Mouse (Mus musculus): Measurements from ENCODE around the gene Park7. TPM values are rescaled to one million over a fixed set of nuclear protein-coding genes. Genes with fewer than 3 reads are reported as not detected.
A peak's percentile ranks its signal among the peaks of the same experiment; 100 is the strongest.

The Park7 gene
- polyA plus RNA-seq (2016; fragmentation: Nextera tagmentation; extraction: Ambion mirVana): 449 and 453 TPM in 2 replicates

DNA sequence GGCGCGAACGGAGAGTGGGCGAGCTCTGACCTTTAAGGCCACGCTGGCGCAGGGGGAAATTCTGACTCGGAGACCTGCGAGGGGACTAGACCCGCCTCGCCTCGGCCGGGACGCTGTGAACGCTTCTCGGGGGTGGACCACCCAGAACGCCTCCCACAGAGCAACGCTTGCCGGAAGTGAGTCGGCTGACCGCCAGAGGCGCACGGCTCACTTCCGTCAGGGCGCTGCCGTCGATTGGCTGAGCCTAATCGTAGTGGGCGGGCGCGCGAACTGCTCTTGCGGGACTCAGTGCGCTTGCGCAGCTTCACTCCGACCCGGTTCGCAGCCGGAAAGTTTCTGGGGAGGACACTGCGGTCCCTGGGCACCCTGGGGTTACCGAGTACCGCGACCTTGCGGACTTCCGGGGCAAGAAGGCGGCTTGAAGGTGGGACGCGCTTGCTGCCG, at the start of gene Park7, which contains the start of gene Tnfrsf9:
Park7 (minus strand) TSS at position 148 of the 444 bp plus-strand sequence.
Tnfrsf9 (plus strand) TSS at position 273 of the 444 bp plus-strand sequence.
- Histone ChIP-seq H3K4me3 (peak within 1 kb of the TSS; percentile 75), H3K27ac (peak within 1 kb of the TSS; percentile 94), H3K27me3 (ENCODE audit: insufficient read depth, poor library complexity, severe bottlenecking) (no peaks in the 10 kb centered on the region), H3K4me1 (replicated peaks) (peaks cover 34% of the 10 kb centered on the region), H3K9me3 (no peaks in the 10 kb centered on the region), H3K36me3 (no peaks in the 10 kb centered on the region)
- under 1% methylated on average over 48 of the region's 48 CpGs for WGBS
- peak; percentile 96 for DNase-seq (ENCODE audit: low spot score)

- Histone ChIP-seq H3K4me3 (no peak overlapping the region), H3K36me3 (no peaks in the 10 kb centered on the region), H3K9me3 (no peaks in the 10 kb centered on the region), H3K27ac (no peak overlapping the region), H3K4me1 (replicated peaks) (peaks cover 4% of the 10 kb centered on the region; the same call in 1 of the 2 replicates), H3K27me3 (ENCODE audit: insufficient read depth, poor library complexity, severe bottlenecking) (no peaks in the 10 kb centered on the region)
- DNase-seq (ENCODE audit: low spot score): no peak
- WGBS: 72% methylated on average over 2 of the region's 2 CpGs
Measured at GRCm38 (mm10) chr4:150963711-150964110, 49.5 kb upstream of the Park7 start.

DNA sequence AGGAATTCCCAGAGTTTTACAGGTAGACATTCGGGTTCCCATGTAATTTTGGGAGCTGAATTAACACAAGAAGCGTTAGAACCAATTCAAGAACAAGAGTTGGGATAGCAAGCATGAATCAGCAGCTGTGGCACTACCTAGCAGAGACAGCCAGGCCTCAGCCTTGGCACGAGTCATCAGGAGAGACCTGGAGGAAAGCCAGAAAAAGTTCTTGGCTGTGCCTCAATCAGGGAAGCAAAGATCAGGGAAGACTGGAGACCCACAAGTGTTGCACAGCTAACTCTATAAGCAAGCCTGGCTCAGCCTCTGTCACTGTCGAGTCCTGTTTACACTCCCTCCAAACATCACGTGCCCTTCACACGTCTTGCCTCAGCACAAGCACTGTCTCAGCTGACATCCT, 48.0 kb upstream of the Park7 start:
- Histone ChIP-seq H3K9me3 (no peaks in the 10 kb centered on the region), H3K27ac (no peak overlapping the region), H3K27me3 (ENCODE audit: insufficient read depth, poor library complexity, severe bottlenecking) (no peaks in the 10 kb centered on the region), H3K4me3 (no peak overlapping the region), H3K4me1 (replicated peaks) (peaks cover 4% of the 10 kb centered on the region; the same call in 1 of the 2 replicates), H3K36me3 (no peaks in the 10 kb centered on the region)
- DNase-seq (ENCODE audit: low spot score): no peak
- WGBS: 78% methylated on average over 6 of the region's 6 CpGs

DNA sequence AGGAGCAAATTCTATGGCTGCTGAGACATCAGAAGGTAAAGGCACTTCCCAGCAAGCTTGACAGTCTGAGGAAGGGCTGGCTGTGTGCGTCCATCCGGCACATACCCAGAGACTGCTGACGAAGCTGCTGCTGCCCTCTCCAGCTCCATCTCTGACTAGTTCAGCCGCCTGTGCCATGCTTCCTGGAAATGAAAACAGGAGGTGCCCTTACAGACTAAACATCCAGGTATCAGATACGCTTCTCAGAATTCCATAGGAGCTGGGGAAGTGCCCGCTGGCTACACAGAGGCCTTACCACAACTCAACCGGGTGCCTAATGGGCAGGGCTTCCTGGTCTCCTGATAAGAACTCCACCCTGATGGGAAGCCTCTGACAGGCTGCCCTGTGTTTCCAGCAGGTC, 44.3 kb upstream of the Park7 start:
- Histone ChIP-seq H3K27me3 (ENCODE audit: insufficient read depth, poor library complexity, severe bottlenecking) (no peaks in the 10 kb centered on the region), H3K36me3 (no peaks in the 10 kb centered on the region), H3K9me3 (no peaks in the 10 kb centered on the region), H3K27ac (no peak overlapping the region), H3K4me1 (replicated peaks) (no peaks in the 10 kb centered on the region), H3K4me3 (no peak overlapping the region)
- WGBS: 82% methylated on average over 7 of the region's 7 CpGs
- no peak for DNase-seq (ENCODE audit: low spot score)

GRCm38 (mm10) chr4:150957106-150957458, 42.8 kb upstream of the Park7 start:
- H3K27me3 ChIP-seq (ENCODE audit: insufficient read depth, poor library complexity, severe bottlenecking): no peaks in the 10 kb centered on the region
- H3K4me3 ChIP-seq: no peak overlapping the region
- no peak overlapping the region for H3K27ac ChIP-seq
- DNase-seq (ENCODE audit: low spot score): no peak
- no peaks in the 10 kb centered on the region for H3K4me1 ChIP-seq (replicated peaks)
- no peaks in the 10 kb centered on the region for H3K36me3 ChIP-seq
- no peaks in the 10 kb centered on the region for H3K9me3 ChIP-seq
- 82% methylated on average over 1 of the region's 1 CpGs for WGBS

DNA sequence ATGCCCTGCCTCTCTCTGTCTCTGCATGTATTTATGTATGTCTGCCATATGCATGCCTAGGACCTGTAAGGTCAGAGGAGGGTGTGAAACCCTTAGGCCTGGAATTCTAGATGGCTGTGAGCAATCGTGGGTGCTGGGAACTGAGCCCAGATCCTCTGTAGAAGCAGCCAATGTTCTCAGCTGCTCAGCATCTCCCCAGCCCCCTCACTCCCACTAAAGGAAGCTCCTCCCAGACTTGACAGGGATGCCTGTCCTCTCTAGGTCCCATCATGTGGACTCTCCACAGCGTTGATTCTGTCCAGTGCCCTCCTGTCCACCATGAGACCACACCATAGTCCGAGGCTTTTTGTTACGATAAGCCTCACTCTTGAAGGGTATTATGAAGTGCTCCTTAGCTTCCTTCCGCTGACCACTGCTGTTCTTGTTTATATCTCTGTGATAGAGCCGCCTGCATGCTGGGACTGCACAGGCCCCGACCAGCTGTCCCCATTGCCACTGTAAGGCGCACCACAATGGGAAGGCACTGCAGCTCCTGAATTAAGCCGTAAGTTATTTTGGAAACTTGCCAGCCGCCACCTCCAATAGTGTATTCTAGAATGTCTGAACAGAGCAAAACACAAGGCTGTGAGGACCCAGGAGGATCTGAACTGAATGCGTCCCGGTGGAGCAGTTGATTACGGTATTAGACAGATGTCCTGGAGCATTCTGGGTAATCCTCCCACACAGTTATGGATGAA, 42.3 kb upstream of the Park7 start:
- Histone ChIP-seq H3K27me3 (ENCODE audit: insufficient read depth, poor library complexity, severe bottlenecking) (no peaks in the 10 kb centered on the region), H3K36me3 (no peaks in the 10 kb centered on the region), H3K4me1 (replicated peaks) (0 out of 2 replicates have a peak, but pooled peaks cover 2% of the 10 kb centered on the region), H3K4me3 (no peak overlapping the region), H3K27ac (no peak overlapping the region), H3K9me3 (no peaks in the 10 kb centered on the region)
- 85% methylated on average over 13 of the region's 13 CpGs for WGBS
- no peak for DNase-seq (ENCODE audit: low spot score)

DNA sequence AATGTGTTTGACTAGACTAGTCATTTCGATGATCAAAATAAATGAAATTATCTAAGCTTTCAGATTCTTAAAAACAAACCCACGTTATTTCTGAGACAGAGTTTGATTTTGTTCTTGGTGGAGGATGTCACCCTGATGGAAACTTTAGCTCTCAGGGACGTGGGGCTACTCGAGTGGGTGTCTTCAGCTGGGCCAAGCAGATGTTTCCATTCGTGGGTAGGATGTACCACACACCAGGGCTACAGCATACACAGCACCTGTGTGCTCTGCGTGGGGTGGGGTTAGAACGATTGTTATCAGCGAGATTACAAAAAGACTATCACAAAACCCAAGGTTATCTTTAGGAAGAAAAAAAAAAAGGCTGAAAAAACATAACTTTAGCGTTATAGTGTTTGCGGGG, 36.7 kb upstream of the Park7 start:
- no peak overlapping the region for H3K4me3 ChIP-seq
- H3K27me3 ChIP-seq (ENCODE audit: insufficient read depth, poor library complexity, severe bottlenecking): no peaks in the 10 kb centered on the region
- WGBS: 88% methylated on average over 10 of the region's 10 CpGs
- H3K36me3 ChIP-seq: no peaks in the 10 kb centered on the region
- DNase-seq (ENCODE audit: low spot score): no peak
- no peaks in the 10 kb centered on the region for H3K9me3 ChIP-seq
- no peak overlapping the region for H3K27ac ChIP-seq
- 0 out of 2 replicates have a peak, but pooled peaks cover 2% of the 10 kb centered on the region for H3K4me1 ChIP-seq (replicated peaks)

GRCm38 (mm10) chr4:150944707-150945106, 30.5 kb upstream of the Park7 start:
- H3K4me1 ChIP-seq (replicated peaks): 0 out of 2 replicates have a peak, but pooled peaks cover 3% of the 10 kb centered on the region
- DNase-seq (ENCODE audit: low spot score): no peak
- no peak overlapping the region for H3K27ac ChIP-seq
- 96% methylated on average over 7 of the region's 7 CpGs for WGBS
- H3K9me3 ChIP-seq: no peaks in the 10 kb centered on the region
- H3K4me3 ChIP-seq: no peak overlapping the region
- H3K36me3 ChIP-seq: no peaks in the 10 kb centered on the region
- H3K27me3 ChIP-seq (ENCODE audit: insufficient read depth, poor library complexity, severe bottlenecking): no peaks in the 10 kb centered on the region

DNA sequence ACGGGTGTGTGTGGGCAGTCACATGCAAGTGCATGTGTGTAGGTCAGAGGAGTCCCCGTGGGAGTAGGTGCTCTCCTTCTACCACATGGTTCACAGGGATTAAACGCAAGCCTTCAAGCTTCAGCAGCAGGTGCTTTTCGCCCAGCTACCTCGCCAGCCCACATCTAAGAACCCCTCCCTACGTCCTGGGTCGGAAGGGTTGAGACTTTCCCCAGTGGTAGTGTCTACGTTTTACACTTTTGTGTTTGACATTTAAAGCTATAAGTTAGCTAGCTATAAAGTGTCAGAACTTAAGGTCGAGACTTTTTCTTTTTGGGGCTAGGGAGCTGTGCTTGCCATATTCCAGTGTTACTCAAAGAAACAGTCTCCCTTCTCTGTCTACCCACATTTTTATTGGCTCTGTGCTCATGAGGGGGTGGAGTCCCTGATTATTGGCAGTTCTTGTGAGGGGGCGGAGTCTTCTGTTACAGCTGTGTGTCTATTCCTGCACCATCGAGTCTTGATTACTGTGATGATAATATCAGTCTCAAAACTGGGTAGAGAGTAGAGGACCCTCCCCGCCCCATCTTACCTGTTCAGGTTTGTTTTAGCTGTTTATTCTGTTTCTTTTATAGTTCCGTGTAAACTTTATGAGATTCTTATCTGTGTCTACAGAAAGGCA, 25.9 kb upstream of the Park7 start:
- 63% methylated on average over 13 of the region's 13 CpGs for WGBS
- H3K27me3 ChIP-seq (ENCODE audit: insufficient read depth, poor library complexity, severe bottlenecking): no peaks in the 10 kb centered on the region
- no peak overlapping the region for H3K27ac ChIP-seq
- H3K4me1 ChIP-seq (replicated peaks): peaks cover 3% of the 10 kb centered on the region; the same call in 1 of the 2 replicates
- H3K4me3 ChIP-seq: no peak overlapping the region
- no peaks in the 10 kb centered on the region for H3K36me3 ChIP-seq
- no peak for DNase-seq (ENCODE audit: low spot score)
- no peaks in the 10 kb centered on the region for H3K9me3 ChIP-seq

DNA sequence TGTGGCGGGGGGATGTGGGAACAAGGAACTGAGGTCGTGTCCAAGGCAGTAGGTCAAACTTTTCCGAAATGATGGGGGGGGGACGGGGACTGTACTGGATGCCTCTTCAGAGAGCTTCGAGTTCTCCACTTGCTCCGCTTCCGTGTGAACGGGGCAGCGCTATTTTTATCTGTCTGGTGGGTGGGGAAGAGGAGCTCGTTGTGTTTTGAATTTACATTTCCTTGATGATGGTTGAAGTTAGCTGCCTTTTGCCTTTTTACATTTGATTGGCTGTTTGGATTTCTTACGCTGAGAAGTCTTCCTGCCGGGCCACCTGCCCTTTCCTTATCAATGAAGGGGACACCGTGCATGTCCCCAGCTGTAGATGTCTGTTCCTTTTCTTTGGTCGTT, 23.8 kb upstream of the Park7 start:
- DNase-seq (ENCODE audit: low spot score): no peak
- Histone ChIP-seq H3K27ac (no peak overlapping the region), H3K27me3 (ENCODE audit: insufficient read depth, poor library complexity, severe bottlenecking) (no peaks in the 10 kb centered on the region), H3K4me1 (replicated peaks) (peaks cover 3% of the 10 kb centered on the region; the same call in 1 of the 2 replicates), H3K9me3 (no peaks in the 10 kb centered on the region), H3K36me3 (no peaks in the 10 kb centered on the region), H3K4me3 (no peak overlapping the region)
- 64% methylated on average over 14 of the region's 14 CpGs for WGBS

- DNase-seq (ENCODE audit: low spot score): no peak
- Histone ChIP-seq H3K9me3 (no peaks in the 10 kb centered on the region), H3K27ac (no peak overlapping the region), H3K4me3 (no peak overlapping the region), H3K27me3 (ENCODE audit: insufficient read depth, poor library complexity, severe bottlenecking) (no peaks in the 10 kb centered on the region), H3K4me1 (replicated peaks) (no peaks in the 10 kb centered on the region; the same call in 1 of the 2 replicates), H3K36me3 (no peaks in the 10 kb centered on the region)
- WGBS: 77% methylated on average over 16 of the region's 16 CpGs
Measured at GRCm38 (mm10) chr4:150937293-150938062, 23.2 kb upstream of the Park7 start.

GRCm38 (mm10) chr4:150933503-150933902, 19.3 kb upstream of the Park7 start:
- Histone ChIP-seq H3K4me1 (replicated peaks) (no peaks in the 10 kb centered on the region; the same call in 1 of the 2 replicates), H3K9me3 (no peaks in the 10 kb centered on the region), H3K27ac (no peak overlapping the region), H3K4me3 (no peak overlapping the region), H3K27me3 (ENCODE audit: insufficient read depth, poor library complexity, severe bottlenecking) (no peaks in the 10 kb centered on the region), H3K36me3 (no peaks in the 10 kb centered on the region)
- no peak for DNase-seq (ENCODE audit: low spot score)
- 73% methylated on average over 1 of the region's 1 CpGs for WGBS
